Mouse (Mus musculus): Measurements from ENCODE around the gene Hbb-bh1. TPM values are rescaled to one million over a fixed set of nuclear protein-coding genes. Genes with fewer than 3 reads are reported as not detected.
"Not testable (repeated sequence)": the region's sequence is repeated elsewhere in the genome, so short reads cannot be mapped to it uniquely, and the experiment has no call there.

The Hbb-bh1 gene
- polyA plus RNA-seq, 1 experiment from 2014 or later, result 2.4 TPM

- Histone ChIP-seq H3K9ac (replicated peaks) (no peak overlapping the region), H3K4me2 (no peak overlapping the region), H3K4me1 (no peaks in the 10 kb centered on the region), H3K27me3 (replicated peaks) (no peaks in the 10 kb centered on the region), H3K9me3 (replicated peaks) (no peaks in the 10 kb centered on the region), H3K27ac (replicated peaks) (no peak overlapping the region), H3K4me3 (replicated peaks) (no peak overlapping the region), H3K36me3 (no peaks in the 10 kb centered on the region)
- ATAC-seq (ENCODE audit: low FRiP score), result no peak
- 89% methylated on average over 1 of the region's 1 CpGs for WGBS
Measured at GRCm38 (mm10) chr7:103811223-103811845, 31.6 kb downstream of the Hbb-bh1 start.

DNA sequence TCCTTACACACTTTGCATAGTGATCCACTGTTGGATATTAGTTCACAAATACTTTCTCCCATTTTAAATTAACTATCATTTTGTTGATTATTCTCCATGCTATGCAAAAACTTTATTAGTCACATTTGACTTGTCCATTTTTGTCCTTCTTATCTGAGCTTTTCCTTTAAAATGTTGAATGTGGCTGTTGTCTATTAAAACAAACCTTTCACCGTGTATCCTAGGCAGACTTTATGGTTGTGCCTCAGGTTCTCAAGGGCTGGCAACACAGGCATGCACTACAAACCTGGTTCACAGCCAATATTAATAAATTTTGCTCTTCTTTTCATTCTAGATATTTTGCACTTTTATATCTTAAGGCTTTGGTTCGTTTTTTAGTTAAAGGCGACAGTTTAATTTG lies 32.2 kb downstream of the Hbb-bh1 start:
- Histone ChIP-seq H3K4me3 (replicated peaks) (no peak overlapping the region), H3K4me2 (no peak overlapping the region), H3K36me3 (no peaks in the 10 kb centered on the region), H3K27me3 (replicated peaks) (no peaks in the 10 kb centered on the region), H3K27ac (replicated peaks) (no peak overlapping the region), H3K9ac (replicated peaks) (no peak overlapping the region), H3K9me3 (replicated peaks) (no peaks in the 10 kb centered on the region), H3K4me1 (no peaks in the 10 kb centered on the region)
- 86% methylated on average over 3 of the region's 3 CpGs for WGBS
- no peak for ATAC-seq (ENCODE audit: low FRiP score)

- no peak for ATAC-seq (ENCODE audit: low FRiP score)
- no peaks in the 10 kb centered on the region for H3K9me3 ChIP-seq (replicated peaks)
- no peak overlapping the region for H3K27ac ChIP-seq (replicated peaks)
- H3K4me1 ChIP-seq, result no peaks in the 10 kb centered on the region
- H3K9ac ChIP-seq (replicated peaks), result no peak overlapping the region
- 81% methylated on average over 1 of the region's 1 CpGs for WGBS
- H3K36me3 ChIP-seq, result no peaks in the 10 kb centered on the region
- H3K27me3 ChIP-seq (replicated peaks), result no peaks in the 10 kb centered on the region
- H3K4me2 ChIP-seq, result no peak overlapping the region
- no peak overlapping the region for H3K4me3 ChIP-seq (replicated peaks)
Measured at GRCm38 (mm10) chr7:103810296-103810695, 32.7 kb downstream of the Hbb-bh1 start.

DNA sequence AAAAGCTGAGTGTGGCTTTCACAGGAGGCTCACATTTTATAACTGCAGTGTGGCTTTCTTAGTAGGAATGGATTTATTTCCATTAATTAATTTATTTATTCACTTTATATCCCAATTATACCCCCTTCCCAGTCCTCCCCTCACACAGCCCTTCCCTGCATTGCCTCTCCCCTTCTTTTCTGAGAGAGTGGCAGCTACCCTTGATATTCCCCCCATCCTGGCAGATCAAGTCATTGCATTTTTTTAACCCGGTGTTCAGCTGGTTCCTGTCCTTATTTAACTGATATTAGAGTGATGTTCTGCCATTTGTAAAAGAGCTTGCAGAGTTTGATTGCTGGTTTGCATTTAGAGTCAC lies 33.2 kb downstream of the Hbb-bh1 start:
- Histone ChIP-seq H3K27ac (replicated peaks) (no peak overlapping the region), H3K4me2 (no peak overlapping the region), H3K36me3 (no peaks in the 10 kb centered on the region), H3K9ac (replicated peaks) (no peak overlapping the region), H3K9me3 (replicated peaks) (no peaks in the 10 kb centered on the region), H3K4me3 (replicated peaks) (no peak overlapping the region), H3K27me3 (replicated peaks) (no peaks in the 10 kb centered on the region), H3K4me1 (no peaks in the 10 kb centered on the region)
- no peak for ATAC-seq (ENCODE audit: low FRiP score)
- WGBS, result 76% methylated on average over 1 of the region's 1 CpGs

- no peaks in the 10 kb centered on the region for H3K27me3 ChIP-seq (replicated peaks)
- no peak overlapping the region for H3K27ac ChIP-seq (replicated peaks)
- no peak for ATAC-seq (ENCODE audit: low FRiP score)
- WGBS, result 72% methylated on average over 5 of the region's 5 CpGs
- H3K4me2 ChIP-seq, result no peak overlapping the region
- no peak overlapping the region for H3K9ac ChIP-seq (replicated peaks)
- no peaks in the 10 kb centered on the region for H3K36me3 ChIP-seq
- no peaks in the 10 kb centered on the region for H3K4me1 ChIP-seq
- H3K9me3 ChIP-seq (replicated peaks), result no peaks in the 10 kb centered on the region
- H3K4me3 ChIP-seq (replicated peaks), result no peak overlapping the region
Measured at GRCm38 (mm10) chr7:103808971-103809800, 33.8 kb downstream of the Hbb-bh1 start.

- H3K4me3 ChIP-seq (replicated peaks); H3K9ac ChIP-seq (replicated peaks); H3K4me2 ChIP-seq; ATAC-seq (ENCODE audit: low FRiP score); H3K9me3 ChIP-seq (replicated peaks); H3K4me1 ChIP-seq; H3K36me3 ChIP-seq; H3K27me3 ChIP-seq (replicated peaks); H3K27ac ChIP-seq (replicated peaks): not testable (repeated sequence)
- 86% methylated on average over 2 of the region's 2 CpGs for WGBS
Measured at GRCm38 (mm10) chr7:103808120-103808519, 34.8 kb downstream of the Hbb-bh1 start.

- Histone ChIP-seq H3K9me3 (replicated peaks) (no peaks in the 10 kb centered on the region), H3K4me1 (no peaks in the 10 kb centered on the region)
- 75% methylated on average over 1 of the region's 1 CpGs for WGBS
Measured at GRCm38 (mm10) chr7:103806856-103807255, 36.1 kb downstream of the Hbb-bh1 start.

DNA sequence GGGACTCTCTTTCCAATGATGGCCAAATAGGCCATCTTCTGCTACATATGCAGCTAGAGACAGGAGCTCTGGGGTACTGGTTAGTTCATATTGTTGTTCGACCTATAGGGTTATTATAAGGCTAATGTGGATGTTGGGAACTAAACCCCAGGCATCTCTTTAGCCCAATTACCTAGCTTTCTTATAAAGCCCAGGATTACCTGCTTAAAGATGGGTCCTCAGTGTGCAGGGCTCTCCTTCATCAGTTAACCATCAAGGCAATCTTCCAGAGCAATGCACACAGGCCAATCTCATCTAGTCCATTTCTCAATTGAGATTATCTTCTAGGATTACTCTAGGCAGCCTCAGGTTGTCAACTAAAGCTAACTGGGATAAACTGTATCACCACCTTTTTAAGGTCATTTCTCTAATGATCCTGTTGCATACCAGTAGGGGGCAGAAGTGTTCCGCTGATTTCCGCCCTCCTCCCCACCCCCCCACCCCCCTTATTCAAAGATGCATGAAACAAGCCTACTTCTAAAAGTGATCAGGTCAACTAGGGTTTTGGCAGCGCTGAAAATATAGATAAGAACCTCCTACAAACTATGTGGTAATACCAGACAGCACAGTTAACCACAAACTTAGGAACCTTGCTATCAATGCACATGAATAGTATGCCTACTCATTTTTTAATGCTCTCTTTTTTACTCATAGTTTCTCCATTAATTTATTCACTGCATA lies 50.1 kb downstream of the Hbb-bh1 start:
- WGBS, result 41% methylated on average over 4 of the region's 4 CpGs
- Histone ChIP-seq H3K4me1 (no peaks in the 10 kb centered on the region), H3K9ac (replicated peaks) (no peak overlapping the region), H3K36me3 (no peaks in the 10 kb centered on the region), H3K27me3 (replicated peaks) (no peaks in the 10 kb centered on the region), H3K9me3 (replicated peaks) (no peaks in the 10 kb centered on the region), H3K27ac (replicated peaks) (no peak overlapping the region), H3K4me2 (no peak overlapping the region), H3K4me3 (replicated peaks) (no peak overlapping the region)
- ATAC-seq (ENCODE audit: low FRiP score), result no peak

More at GRCm38 (mm10) chr7:103806856-103807255, 36.1 kb downstream of the Hbb-bh1 start:
- Histone ChIP-seq H3K9ac (replicated peaks) (no peak overlapping the region), H3K36me3 (no peaks in the 10 kb centered on the region), H3K27ac (replicated peaks) (no peak overlapping the region), H3K27me3 (replicated peaks) (no peaks in the 10 kb centered on the region), H3K4me3 (replicated peaks) (no peak overlapping the region), H3K4me2 (no peak overlapping the region)
- no peak for ATAC-seq (ENCODE audit: low FRiP score)

GRCm38 (mm10) chr7:103791721-103792120 lies 51.2 kb downstream of the Hbb-bh1 start, which contains the start of gene Olfr67:
Gene Olfr67, minus strand, starts transcription at chr7:103791821.
- H3K9me3 ChIP-seq (replicated peaks), result no peaks in the 10 kb centered on the region
- H3K27me3 ChIP-seq (replicated peaks), result no peaks in the 10 kb centered on the region
- ATAC-seq (ENCODE audit: low FRiP score), result no peak
- H3K4me3 ChIP-seq (replicated peaks), result no peak within 1 kb of the TSS
- H3K27ac ChIP-seq (replicated peaks), result no peak within 1 kb of the TSS
- no peak within 1 kb of the TSS for H3K4me2 ChIP-seq
- H3K4me1 ChIP-seq, result no peaks in the 10 kb centered on the region
- 86% methylated on average over 3 of the region's 3 CpGs for WGBS
- no peaks in the 10 kb centered on the region for H3K36me3 ChIP-seq
- no peak within 1 kb of the TSS for H3K9ac ChIP-seq (replicated peaks)

Other genes starting within 250 kb of the Hbb-bh1 start
- gene Olfr619, start 242.6 kb downstream of the Hbb-bh1 start, polyA plus RNA-seq (2015; fragmentation: Nextera tagmentation; extraction: Ambion mirVana), result not detected in 2 replicates
- gene Olfr620, start 230.6 kb downstream of the Hbb-bh1 start, polyA plus RNA-seq (2015; fragmentation: Nextera tagmentation; extraction: Ambion mirVana), result not detected in 2 replicates
- not detected in 2 replicates for gene Olfr622, start 200.5 kb downstream of the Hbb-bh1 start, polyA plus RNA-seq (2015; fragmentation: Nextera tagmentation; extraction: Ambion mirVana)
- gene Olfr623, start 179.5 kb downstream of the Hbb-bh1 start, polyA plus RNA-seq (2015; fragmentation: Nextera tagmentation; extraction: Ambion mirVana), result not detected in 2 replicates
- 0.03 TPM in 1 of 2 replicates, not detected in the other for gene Olfr624, start 172.0 kb downstream of the Hbb-bh1 start, polyA plus RNA-seq (2015; fragmentation: Nextera tagmentation; extraction: Ambion mirVana)
- gene Olfr625-ps1, start 160.4 kb downstream of the Hbb-bh1 start, polyA plus RNA-seq (2015; fragmentation: Nextera tagmentation; extraction: Ambion mirVana), result not detected in 2 replicates
- not detected in 2 replicates for gene Olfr243, start 128.5 kb downstream of the Hbb-bh1 start, polyA plus RNA-seq (2015; fragmentation: Nextera tagmentation; extraction: Ambion mirVana)
- gene Olfr628, start 112.8 kb downstream of the Hbb-bh1 start, polyA plus RNA-seq (2015; fragmentation: Nextera tagmentation; extraction: Ambion mirVana), result not detected in 2 replicates
- not detected in 2 replicates for gene Olfr629, start 98.2 kb downstream of the Hbb-bh1 start, polyA plus RNA-seq (2015; fragmentation: Nextera tagmentation; extraction: Ambion mirVana)
- gene Olfr630, start 85.8 kb downstream of the Hbb-bh1 start, polyA plus RNA-seq (2015; fragmentation: Nextera tagmentation; extraction: Ambion mirVana), result not detected in 2 replicates
- gene Olfr69, start 71.6 kb downstream of the Hbb-bh1 start, polyA plus RNA-seq (2015; fragmentation: Nextera tagmentation; extraction: Ambion mirVana), result not detected in 2 replicates
- not detected in 2 replicates for gene Olfr68, start 63.5 kb downstream of the Hbb-bh1 start, polyA plus RNA-seq (2015; fragmentation: Nextera tagmentation; extraction: Ambion mirVana)
- not detected in 2 replicates for gene Olfr67, start 51.3 kb downstream of the Hbb-bh1 start, polyA plus RNA-seq (2015; fragmentation: Nextera tagmentation; extraction: Ambion mirVana)
- gene Hbb-bt, start 29.2 kb downstream of the Hbb-bh1 start, polyA plus RNA-seq (2015; fragmentation: Nextera tagmentation; extraction: Ambion mirVana), result 1,593 and 1,794 TPM in 2 replicates
- 4,647 and 5,279 TPM in 2 replicates for gene Hbb-bs, start 15.1 kb downstream of the Hbb-bh1 start, polyA plus RNA-seq (2015; fragmentation: Nextera tagmentation; extraction: Ambion mirVana)
- not detected in 2 replicates for gene Hbb-bh2, start 2.6 kb downstream of the Hbb-bh1 start, polyA plus RNA-seq (2015; fragmentation: Nextera tagmentation; extraction: Ambion mirVana)
- 141 and 250 TPM in 2 replicates for gene Hbb-y, start 10.1 kb upstream of the Hbb-bh1 start, polyA plus RNA-seq (2015; fragmentation: Nextera tagmentation; extraction: Ambion mirVana)
- gene Olfr66, start 43.1 kb upstream of the Hbb-bh1 start, polyA plus RNA-seq (2015; fragmentation: Nextera tagmentation; extraction: Ambion mirVana), result not detected in 2 replicates
- gene Olfr64, start 51.3 kb upstream of the Hbb-bh1 start, polyA plus RNA-seq (2015; fragmentation: Nextera tagmentation; extraction: Ambion mirVana), result not detected in 2 replicates
- gene Olfr65, start 60.3 kb upstream of the Hbb-bh1 start, polyA plus RNA-seq (2015; fragmentation: Nextera tagmentation; extraction: Ambion mirVana), result not detected in 2 replicates
- not detected in 2 replicates for gene Olfr631, start 85.7 kb upstream of the Hbb-bh1 start, polyA plus RNA-seq (2015; fragmentation: Nextera tagmentation; extraction: Ambion mirVana)
- gene Olfr632, start 91.2 kb upstream of the Hbb-bh1 start, polyA plus RNA-seq (2015; fragmentation: Nextera tagmentation; extraction: Ambion mirVana), result not detected in 2 replicates
- gene Olfr633, start 101.3 kb upstream of the Hbb-bh1 start, polyA plus RNA-seq (2015; fragmentation: Nextera tagmentation; extraction: Ambion mirVana), result not detected in 2 replicates
- 0.03 TPM in 1 of 2 replicates, not detected in the other for gene Olfr635, start 128.0 kb upstream of the Hbb-bh1 start, polyA plus RNA-seq (2015; fragmentation: Nextera tagmentation; extraction: Ambion mirVana)
- not detected in 2 replicates for gene Olfr638, start 155.6 kb upstream of the Hbb-bh1 start, polyA plus RNA-seq (2015; fragmentation: Nextera tagmentation; extraction: Ambion mirVana)
- 0.03 TPM in 1 of 2 replicates, not detected in the other for gene Olfr639, start 174.1 kb upstream of the Hbb-bh1 start, polyA plus RNA-seq (2015; fragmentation: Nextera tagmentation; extraction: Ambion mirVana)
- gene Olfr640, start 182.4 kb upstream of the Hbb-bh1 start, polyA plus RNA-seq (2015; fragmentation: Nextera tagmentation; extraction: Ambion mirVana), result not detected in 2 replicates
- not detected in 2 replicates for gene Olfr641, start 192.3 kb upstream of the Hbb-bh1 start, polyA plus RNA-seq (2015; fragmentation: Nextera tagmentation; extraction: Ambion mirVana)
- not detected in 2 replicates for gene Olfr642, start 209.5 kb upstream of the Hbb-bh1 start, polyA plus RNA-seq (2015; fragmentation: Nextera tagmentation; extraction: Ambion mirVana)
- not detected in 2 replicates for gene 4930516K23Rik, start 218.3 kb upstream of the Hbb-bh1 start, polyA plus RNA-seq (2015; fragmentation: Nextera tagmentation; extraction: Ambion mirVana)
- gene Olfr644, start 228.7 kb upstream of the Hbb-bh1 start, polyA plus RNA-seq (2015; fragmentation: Nextera tagmentation; extraction: Ambion mirVana), result not detected in 2 replicates
- not detected in 2 replicates for gene Olfr645, start 242.3 kb upstream of the Hbb-bh1 start, polyA plus RNA-seq (2015; fragmentation: Nextera tagmentation; extraction: Ambion mirVana)

Measured in neural tube, embryonic 15.5 days (tissue).